Mouse (Mus musculus) right cerebral cortex, postnatal 10 days (tissue): ENCODE results near the gene Olfr299.

Source experiments
- DNase-seq, 2 experiments: peaks; one replicate each; pipeline ENCODE4 v3.0.0; 2021; ENCODE audit warnings: low spot score in 2 of 2

The Olfr299 gene

DNA sequence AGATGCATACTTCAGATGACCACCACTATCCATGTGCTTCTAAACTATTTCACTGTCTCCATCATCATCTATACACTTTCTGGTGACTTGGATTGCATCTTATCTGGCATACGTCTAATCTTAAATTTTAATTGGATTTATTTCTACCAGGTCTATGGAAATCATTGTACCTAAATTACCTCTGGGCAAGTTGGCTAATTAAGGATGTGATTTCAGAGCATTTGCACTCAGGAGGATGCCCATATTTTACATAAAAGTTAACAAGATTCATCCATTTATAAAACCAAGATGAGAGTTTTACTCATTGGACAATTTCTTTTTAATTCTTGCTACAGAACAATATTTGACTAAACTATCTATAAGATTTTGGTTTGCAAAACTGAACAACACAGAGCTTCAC lies at the start of gene Olfr299:
TSS of gene Olfr299 (plus strand) at position 301 of the 400 bp plus-strand sequence.
- DNase-seq = no peak

DNA sequence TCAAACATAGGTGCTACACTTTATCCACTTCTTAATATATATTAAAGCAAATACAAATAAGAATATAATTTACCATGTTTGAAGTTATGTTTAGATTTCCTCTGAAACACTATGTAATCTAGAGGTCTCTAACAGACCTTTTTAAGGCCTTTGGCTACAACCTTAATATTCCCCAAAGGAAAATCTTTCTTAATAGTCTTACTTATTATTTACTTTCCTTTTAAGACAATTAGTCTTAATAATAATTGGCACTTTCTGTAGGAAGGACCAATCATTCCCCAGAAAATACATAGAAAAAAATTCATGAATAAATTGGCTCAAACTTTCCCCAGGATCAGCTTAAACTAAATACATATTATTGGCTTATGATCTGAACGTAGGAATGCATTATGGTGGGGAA lies 32.7 kb downstream of the Olfr299 start, which contains the start of gene Olfr298:
TSS of gene Olfr298 (minus strand) at position 101 of the 400 bp plus-strand sequence.
- DNase-seq = no peak
